Mouse (Mus musculus) urinary bladder, postnatal 36 days (tissue): Measurements from ENCODE around the gene Ifng.
"Not testable (repeated sequence)": the region's sequence is repeated elsewhere in the genome, so short reads cannot be mapped to it uniquely, and the experiment has no call there.

ENCODE experiments used
- DNase-seq, 2 experiments: peaks; one replicate each; pipeline ENCODE4 v3.0.0; 2022; ENCODE audit warnings: low spot score in 2 of 2, mixed read lengths in 1 of 2

Ifng gene

GRCm38 (mm10) chr10:118440742-118441240, at the start of gene Ifng:
TSS of gene Ifng (plus strand) at chr10:118441046.
- DNase-seq = no peak

GRCm38 (mm10) chr10:118399917-118400316, 40.9 kb upstream of the Ifng start:
- no peak for DNase-seq

- no peak for DNase-seq
These were observed 34.2 kb upstream of the Ifng start for GRCm38 (mm10) chr10:118406463-118407221.

GRCm38 (mm10) chr10:118411377-118411776, 29.5 kb upstream of the Ifng start:
- DNase-seq = no peak

- no peak for DNase-seq
These were observed 28.1 kb upstream of the Ifng start for GRCm38 (mm10) chr10:118412774-118413173.

- DNase-seq = no peak
These were observed 21.8 kb upstream of the Ifng start for GRCm38 (mm10) chr10:118419000-118419425.

- no peak for DNase-seq
These were observed 19.9 kb upstream of the Ifng start for GRCm38 (mm10) chr10:118420896-118421295.

GRCm38 (mm10) chr10:118435501-118435900, 5.3 kb upstream of the Ifng start:
- no peak for DNase-seq

- no peak for DNase-seq
These were observed 1.1 kb downstream of the Ifng start for GRCm38 (mm10) chr10:118441898-118442297.

- no peak for DNase-seq
These were observed 2.2 kb downstream of the Ifng start for GRCm38 (mm10) chr10:118442999-118443398.

GRCm38 (mm10) chr10:118445021-118445420, 4.2 kb downstream of the Ifng start:
- no peak for DNase-seq

GRCm38 (mm10) chr10:118445502-118445901, 4.7 kb downstream of the Ifng start:
- DNase-seq = no peak

GRCm38 (mm10) chr10:118445978-118446377, 5.1 kb downstream of the Ifng start:
- no peak for DNase-seq

GRCm38 (mm10) chr10:118451747-118452146, 10.9 kb downstream of the Ifng start:
- no peak for DNase-seq

- no peak for DNase-seq
These were observed 17.9 kb downstream of the Ifng start for GRCm38 (mm10) chr10:118458729-118459128.

GRCm38 (mm10) chr10:118461126-118461767, 20.4 kb downstream of the Ifng start:
- DNase-seq = no peak

- DNase-seq = no peak
These were observed 25.6 kb downstream of the Ifng start for GRCm38 (mm10) chr10:118466481-118466880.

- no peak for DNase-seq
These were observed 28.2 kb downstream of the Ifng start for GRCm38 (mm10) chr10:118469047-118469446.

GRCm38 (mm10) chr10:118470296-118470957, 29.6 kb downstream of the Ifng start:
- no peak for DNase-seq

- DNase-seq = not testable (repeated sequence)
These were observed 32.0 kb downstream of the Ifng start for GRCm38 (mm10) chr10:118472846-118473245.

GRCm38 (mm10) chr10:118476696-118477095, 35.9 kb downstream of the Ifng start:
- DNase-seq = no peak

- DNase-seq = no peak
These were observed 36.5 kb downstream of the Ifng start for GRCm38 (mm10) chr10:118477297-118477696.
